Mouse (Mus musculus) lung, postnatal 14 days (tissue): ENCODE data around the gene Tnfrsf1a.
"Not testable (repeated sequence)": the region's sequence is repeated elsewhere in the genome, so short reads cannot be mapped to it uniquely, and the experiment has no call there.

Experiments used
- DNase-seq: peaks from one replicate; pipeline ENCODE4 v3.0.0; 2021

Tnfrsf1a gene

GRCm38 (mm10) chr6:125348721-125349574, at the start of gene Tnfrsf1a:
Gene Tnfrsf1a (plus strand): TSS chr6:125349362.
- DNase-seq = no peak

- DNase-seq = no peak
These were observed 48.2 kb upstream of the Tnfrsf1a start for GRCm38 (mm10) chr6:125300982-125301381.

GRCm38 (mm10) chr6:125302231-125302982, 46.8 kb upstream of the Tnfrsf1a start:
- DNase-seq = peak; percentile 51

DNA sequence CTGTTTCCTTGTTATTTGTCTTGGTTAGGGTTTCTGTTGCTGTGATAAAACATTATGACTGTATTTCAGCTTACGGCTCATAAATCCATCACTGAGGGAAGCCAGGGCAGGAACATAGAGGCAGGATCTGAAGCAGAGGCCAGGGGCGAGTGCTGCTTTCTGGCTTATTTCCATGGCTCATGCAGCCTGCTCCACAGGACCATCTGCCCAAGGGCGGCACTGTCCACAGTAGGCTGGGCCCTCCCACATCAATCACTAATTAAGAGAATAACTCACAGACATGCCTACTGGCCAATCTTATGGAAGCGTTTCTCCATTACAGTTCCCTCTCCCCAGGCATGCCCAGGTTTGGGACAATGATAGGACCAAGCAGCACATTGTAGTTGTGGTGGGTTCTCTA, 45.9 kb upstream of the Tnfrsf1a start:
- no peak for DNase-seq

DNA sequence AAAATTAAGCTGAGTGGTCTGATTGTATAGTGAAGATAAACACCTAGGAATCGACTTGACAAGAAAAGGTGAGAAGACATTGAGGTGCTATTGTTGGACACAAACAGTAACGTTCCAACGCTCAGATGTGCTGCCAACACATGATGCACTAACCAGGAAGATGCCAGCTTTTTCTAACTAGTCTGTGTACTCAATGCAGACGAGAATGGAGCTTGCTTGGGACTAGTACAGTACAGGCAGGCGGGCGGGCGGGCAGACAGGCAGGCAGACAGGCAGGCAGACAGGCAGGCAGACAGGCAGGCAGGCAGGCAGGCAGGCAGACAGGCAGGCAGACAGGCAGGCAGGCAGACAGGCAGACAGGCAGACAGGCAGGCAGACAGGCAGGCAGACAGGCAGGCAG, 44.8 kb upstream of the Tnfrsf1a start:
- not testable (repeated sequence) for DNase-seq

DNA sequence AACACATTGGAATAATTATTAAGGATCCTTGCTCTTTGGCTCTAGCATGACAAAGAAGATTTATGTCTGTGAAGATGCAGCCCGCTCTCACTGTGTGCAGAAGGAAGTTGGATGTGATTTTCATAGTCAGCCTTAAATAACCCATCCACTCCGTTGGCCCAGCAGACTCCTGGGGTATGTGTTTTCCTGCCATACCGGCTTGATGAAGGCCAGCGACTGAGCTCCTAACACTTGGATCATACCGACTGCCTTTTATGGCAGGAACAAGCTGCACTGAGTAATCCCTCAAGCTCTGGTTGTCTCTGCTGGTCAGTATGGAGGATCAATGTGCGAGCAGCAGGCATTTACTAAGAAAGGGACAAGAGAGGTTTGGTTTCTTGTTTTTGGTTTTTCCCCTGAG, 43.7 kb upstream of the Tnfrsf1a start:
- no peak for DNase-seq

GRCm38 (mm10) chr6:125307091-125307490, 42.1 kb upstream of the Tnfrsf1a start:
- DNase-seq = no peak

- no peak for DNase-seq
These were observed 40.2 kb upstream of the Tnfrsf1a start for GRCm38 (mm10) chr6:125308921-125309320.

GRCm38 (mm10) chr6:125309406-125309805, 39.8 kb upstream of the Tnfrsf1a start:
- DNase-seq = no peak

GRCm38 (mm10) chr6:125312171-125312570, 37.0 kb upstream of the Tnfrsf1a start:
- DNase-seq = no peak

DNA sequence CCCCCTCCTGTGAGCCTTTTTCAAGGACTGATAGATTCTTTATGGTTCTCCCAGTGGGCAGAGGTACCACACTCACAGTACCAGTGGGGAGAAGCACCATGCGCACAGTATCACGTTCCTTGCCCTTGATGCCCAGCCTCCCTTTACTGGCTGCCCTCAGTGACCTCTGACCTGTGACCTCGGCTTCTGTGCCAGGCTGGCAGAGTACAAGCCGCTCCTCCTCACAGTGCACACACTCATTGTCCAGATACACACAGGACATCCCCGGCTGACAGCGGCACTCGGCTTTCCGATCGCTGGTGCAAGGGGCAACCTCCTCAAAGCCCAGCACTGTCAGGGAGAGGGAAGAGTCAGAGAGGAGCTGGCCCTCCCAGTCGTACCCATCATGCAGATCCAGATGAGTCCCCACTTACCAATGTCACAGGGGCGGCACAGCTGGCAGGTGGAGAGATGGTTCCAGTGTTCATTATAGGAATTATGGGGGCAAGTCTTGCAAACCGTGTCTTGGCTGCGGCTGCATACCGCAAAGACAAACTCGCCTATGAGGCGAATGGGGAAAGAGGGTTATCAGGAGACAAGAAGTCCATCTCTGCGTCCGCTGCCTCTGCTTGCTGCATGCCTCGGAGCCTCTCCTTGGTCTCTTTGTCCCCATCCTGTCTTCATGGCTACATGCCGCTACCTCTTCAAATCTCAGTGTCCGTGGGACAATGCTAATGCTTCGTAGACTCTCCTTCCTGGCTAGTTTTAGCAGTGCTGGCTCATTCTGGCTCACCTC, 36.4 kb upstream of the Tnfrsf1a start:
- peak; percentile 28 for DNase-seq

GRCm38 (mm10) chr6:125313546-125314230, 35.5 kb upstream of the Tnfrsf1a start, which contains the start of gene Ltbr:
Gene Ltbr (minus strand): TSS chr6:125313885.
- peak; percentile 92 for DNase-seq

GRCm38 (mm10) chr6:125314231-125314563, 35.0 kb upstream of the Tnfrsf1a start:
- DNase-seq = no peak

- DNase-seq = no peak
These were observed 34.4 kb upstream of the Tnfrsf1a start for GRCm38 (mm10) chr6:125314746-125315145.

- no peak for DNase-seq
These were observed 32.1 kb upstream of the Tnfrsf1a start for GRCm38 (mm10) chr6:125317077-125317476.

DNA sequence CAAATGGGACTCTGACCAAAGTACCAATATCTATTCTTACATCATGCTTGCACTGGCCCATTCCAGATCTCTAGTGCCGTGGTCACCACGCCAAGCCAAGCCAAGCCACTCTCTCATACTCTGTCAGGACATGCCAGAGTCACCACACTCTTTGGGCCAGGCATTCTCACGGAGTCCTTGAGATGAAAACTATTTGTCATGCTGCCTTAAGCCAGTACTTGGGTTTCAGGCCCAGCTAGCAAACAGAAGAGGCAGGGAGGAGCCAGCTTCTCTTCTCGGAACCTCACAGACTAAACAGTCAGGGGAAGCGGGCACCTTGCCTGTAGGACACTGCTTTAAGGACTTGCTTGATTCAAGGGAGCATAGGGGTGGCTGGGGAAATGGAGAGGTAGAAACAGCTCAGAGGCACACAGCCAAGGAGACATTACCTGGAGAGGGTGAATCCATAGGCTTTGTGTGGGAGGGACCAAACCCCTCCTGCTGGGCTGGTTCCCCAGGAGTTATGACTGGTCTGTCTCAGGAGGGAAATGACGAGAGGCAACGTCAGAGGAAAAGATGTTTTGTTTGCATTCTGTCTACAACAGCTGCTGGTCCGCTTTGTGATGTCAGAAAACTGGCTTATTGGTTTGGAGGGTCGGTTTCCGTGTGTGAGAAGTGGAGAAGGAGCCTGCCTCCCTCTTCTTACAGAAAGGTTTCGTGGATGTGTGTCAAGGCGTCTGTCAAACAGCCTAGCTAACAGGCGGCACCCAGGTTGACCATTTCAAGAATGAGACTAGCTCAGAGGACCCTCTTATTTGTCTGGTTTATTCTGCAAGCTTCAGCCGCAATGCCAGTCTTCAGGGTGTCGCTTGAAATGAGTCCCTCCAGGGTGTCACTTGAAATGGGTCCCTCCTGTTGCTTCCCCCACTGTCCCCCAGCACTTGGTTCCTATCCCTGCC, 29.9 kb upstream of the Tnfrsf1a start:
- peak; percentile 70 for DNase-seq

DNA sequence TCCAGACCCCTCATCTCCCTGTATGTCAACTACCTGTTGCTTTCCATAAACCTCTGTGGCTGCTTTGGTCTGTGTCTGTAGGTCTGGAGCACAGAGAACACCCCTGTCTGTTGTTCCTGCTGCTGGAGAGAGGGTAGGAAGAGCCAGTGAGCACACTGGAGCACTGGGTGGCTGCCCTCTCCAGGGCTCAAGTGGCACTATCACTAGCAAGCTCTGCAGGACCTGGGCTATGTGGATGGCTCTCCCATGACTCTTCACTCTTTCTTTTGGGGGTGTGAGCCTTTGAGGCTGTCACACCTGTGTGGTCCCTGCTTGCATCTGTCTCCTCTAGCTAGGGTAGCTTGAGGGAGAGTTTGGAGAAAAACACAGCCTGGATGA, 29.3 kb upstream of the Tnfrsf1a start:
- DNase-seq = no peak

DNA sequence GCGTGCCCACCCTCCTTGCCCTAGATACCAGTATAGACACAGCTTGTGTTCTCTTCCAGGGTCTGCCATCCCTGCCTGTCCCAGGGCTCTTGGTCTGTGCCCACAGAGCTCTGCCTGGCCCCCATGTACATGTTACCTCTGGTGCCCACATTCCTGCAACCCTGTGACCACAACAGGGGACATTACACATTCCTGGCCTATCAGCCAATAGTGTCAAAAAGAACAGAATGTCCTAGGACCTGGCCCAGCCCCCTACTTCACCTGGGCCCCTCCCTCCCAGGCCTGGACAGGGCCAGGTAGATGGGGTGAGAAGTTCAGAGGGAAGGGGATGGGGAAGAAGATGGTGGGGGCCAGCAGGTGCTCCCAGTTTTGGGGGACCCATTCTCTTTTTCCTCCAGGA, 28.8 kb upstream of the Tnfrsf1a start, which contains the start of gene Scnn1a:
Scnn1a (plus strand) TSS at position 337 of the 400 bp plus-strand sequence.
- peak; percentile 62 for DNase-seq

GRCm38 (mm10) chr6:125321114-125321855, 27.9 kb upstream of the Tnfrsf1a start:
- peak; percentile 67 for DNase-seq

DNA sequence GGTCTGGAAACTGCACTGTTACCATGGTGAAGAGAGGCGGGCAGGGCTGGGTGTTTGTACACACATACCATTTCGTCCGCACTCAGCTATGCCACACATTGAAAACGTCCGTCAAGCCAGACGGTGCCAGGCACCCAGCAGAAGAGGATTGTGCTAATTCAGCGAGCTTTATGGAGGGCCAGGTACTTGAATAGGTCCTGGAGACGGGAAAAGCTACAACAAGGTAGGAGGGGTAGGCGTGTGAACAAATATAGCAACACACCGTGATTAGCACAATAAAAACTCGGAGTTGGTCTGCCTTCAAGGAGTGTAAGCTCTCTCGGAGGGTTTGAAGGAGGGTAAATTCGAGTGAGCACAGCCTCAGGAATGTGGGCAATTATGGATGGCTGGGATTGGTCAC, 26.4 kb upstream of the Tnfrsf1a start:
- peak; percentile 40 for DNase-seq

DNA sequence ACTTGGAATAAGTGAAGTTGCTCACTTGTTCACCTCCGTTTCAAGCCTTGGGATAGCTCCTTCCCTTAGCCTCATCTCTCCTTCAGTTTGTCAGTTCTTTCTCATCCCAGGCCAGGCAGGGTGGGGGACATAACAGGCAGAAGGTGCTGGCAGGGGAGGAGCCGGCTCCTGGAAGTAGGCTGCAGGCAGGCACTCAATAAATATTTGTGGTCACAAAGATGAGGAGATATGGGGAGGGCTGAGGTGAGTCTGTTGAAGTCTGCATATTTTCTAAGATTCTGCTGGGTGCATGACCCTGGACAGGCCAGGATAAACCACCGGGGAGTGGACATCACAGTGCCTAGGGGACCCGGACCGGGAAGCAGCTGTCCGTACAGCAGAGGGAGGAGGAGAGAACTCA, 25.6 kb upstream of the Tnfrsf1a start:
- DNase-seq = no peak
